Mouse (Mus musculus): ENCODE results near the gene Sorl1. TPM values are rescaled to one million over a fixed set of nuclear protein-coding genes. Genes with fewer than 3 reads are reported as not detected.

The Sorl1 gene
- polyA plus RNA-seq, 2 experiments, result 7.9 to 8.2 TPM

DNA sequence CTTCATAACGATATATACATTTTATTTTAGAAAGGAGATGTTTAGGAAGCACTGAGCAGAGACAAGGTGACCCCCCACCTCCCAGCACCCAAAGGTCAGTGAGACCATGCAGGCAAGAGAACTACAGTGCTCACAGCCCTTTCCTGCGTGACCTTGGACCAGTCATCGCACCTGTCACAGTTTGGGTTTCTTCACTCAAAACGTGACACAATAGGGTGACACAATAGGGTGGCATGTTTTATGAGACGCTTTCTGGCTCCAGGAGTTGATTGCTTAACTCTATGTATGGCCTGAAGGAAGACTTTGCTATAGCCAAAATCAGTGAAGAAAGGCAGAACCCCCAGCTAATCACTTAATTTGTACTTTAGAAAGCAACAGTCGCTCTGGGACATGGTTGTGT is 1.7 kb downstream of the Sorl1 start:
- Histone ChIP-seq H3K27me3 (ENCODE audit: control insufficient read depth, insufficient read depth, low read length) (no peaks in the 10 kb centered on the region; the same call in 1 of the 2 replicates), H3K9ac (ENCODE audit: low read depth, low read length, severe bottlenecking) (no peak overlapping the region), H3K4me1 (ENCODE audit: control insufficient read depth, insufficient read depth, low read length) (peaks cover 7% of the 10 kb centered on the region), H3K4me2 (replicated peaks; ENCODE audit: low read depth, low read length, severe bottlenecking) (0 out of 2 replicates have a peak overlapping the region, but pooled peaks have one; percentile 97), H3K27ac (replicated peaks; ENCODE audit: low read depth, low read length) (no peak overlapping the region), H3K4me3 (replicated peaks; ENCODE audit: low read length) (no peak overlapping the region), H3K36me3 (ENCODE audit: control insufficient read depth, insufficient read depth, low read length) (no peaks in the 10 kb centered on the region), H3K9me3 (ENCODE audit: control insufficient read depth, low read length) (no peaks in the 10 kb centered on the region)
- DNase-seq (ENCODE audit: low spot score) (no peak), ATAC-seq (ENCODE audit: low FRiP score, low read depth) (no peak)
- no peak for TF ChIP-seq POLR2A (IDR thresholded peaks at IDR 0.05; ENCODE audit: borderline replicate concordance, extremely low read depth, insufficient read depth, insufficient read length)
- 80% methylated on average over 6 of the region's 6 CpGs for WGBS

DNA sequence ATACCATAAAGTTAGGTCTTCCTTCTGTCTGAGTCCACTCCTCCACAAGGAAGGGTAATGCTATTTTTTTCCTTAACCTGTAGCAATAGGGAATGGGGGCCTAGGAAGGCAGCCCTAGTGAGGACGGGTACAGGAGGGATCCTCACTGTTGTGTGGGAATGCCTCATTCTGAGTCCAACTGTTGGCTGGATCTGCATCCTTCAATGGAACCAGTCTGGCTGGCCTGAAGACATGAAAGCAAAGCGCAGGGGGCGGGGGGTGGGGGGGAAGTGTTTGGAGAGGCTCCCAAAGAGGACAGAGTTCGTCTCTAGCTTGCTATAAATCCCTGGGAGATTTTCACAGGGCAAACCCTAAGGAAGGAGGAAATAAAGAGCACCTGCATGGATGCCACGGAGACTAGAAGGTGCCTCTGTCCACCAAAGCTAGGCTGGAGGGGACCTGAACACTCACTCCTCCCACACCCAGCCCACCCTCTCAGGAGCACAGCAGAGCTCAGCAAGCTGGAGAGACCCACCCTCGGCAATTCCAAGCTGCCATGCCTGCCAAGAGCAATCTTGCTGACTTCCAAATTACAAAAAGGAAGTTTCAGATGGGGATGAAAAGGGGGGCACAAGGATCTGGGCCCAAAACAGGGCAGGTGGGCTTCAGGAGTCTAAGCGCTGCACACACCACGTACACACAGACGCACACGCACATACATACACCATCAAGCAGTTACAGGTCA is 2.3 kb downstream of the Sorl1 start:
- DNase-seq (ENCODE audit: low spot score) (no peak), ATAC-seq (ENCODE audit: low FRiP score, low read depth) (no peak)
- Histone ChIP-seq H3K4me3 (replicated peaks; ENCODE audit: low read length) (no peak overlapping the region), H3K9me3 (ENCODE audit: control insufficient read depth, low read length) (no peaks in the 10 kb centered on the region), H3K36me3 (ENCODE audit: control insufficient read depth, insufficient read depth, low read length) (no peaks in the 10 kb centered on the region), H3K27me3 (ENCODE audit: control insufficient read depth, insufficient read depth, low read length) (no peaks in the 10 kb centered on the region; the same call in 1 of the 2 replicates), H3K27ac (replicated peaks; ENCODE audit: low read depth, low read length) (no peak overlapping the region), H3K4me1 (ENCODE audit: control insufficient read depth, insufficient read depth, low read length) (peaks cover 7% of the 10 kb centered on the region), H3K4me2 (replicated peaks; ENCODE audit: low read depth, low read length, severe bottlenecking) (no peak overlapping the region), H3K9ac (ENCODE audit: low read depth, low read length, severe bottlenecking) (no peak overlapping the region)
- 61% methylated on average over 10 of the region's 10 CpGs for WGBS
- no peak for TF ChIP-seq POLR2A (IDR thresholded peaks at IDR 0.05; ENCODE audit: borderline replicate concordance, extremely low read depth, insufficient read depth, insufficient read length)

DNA sequence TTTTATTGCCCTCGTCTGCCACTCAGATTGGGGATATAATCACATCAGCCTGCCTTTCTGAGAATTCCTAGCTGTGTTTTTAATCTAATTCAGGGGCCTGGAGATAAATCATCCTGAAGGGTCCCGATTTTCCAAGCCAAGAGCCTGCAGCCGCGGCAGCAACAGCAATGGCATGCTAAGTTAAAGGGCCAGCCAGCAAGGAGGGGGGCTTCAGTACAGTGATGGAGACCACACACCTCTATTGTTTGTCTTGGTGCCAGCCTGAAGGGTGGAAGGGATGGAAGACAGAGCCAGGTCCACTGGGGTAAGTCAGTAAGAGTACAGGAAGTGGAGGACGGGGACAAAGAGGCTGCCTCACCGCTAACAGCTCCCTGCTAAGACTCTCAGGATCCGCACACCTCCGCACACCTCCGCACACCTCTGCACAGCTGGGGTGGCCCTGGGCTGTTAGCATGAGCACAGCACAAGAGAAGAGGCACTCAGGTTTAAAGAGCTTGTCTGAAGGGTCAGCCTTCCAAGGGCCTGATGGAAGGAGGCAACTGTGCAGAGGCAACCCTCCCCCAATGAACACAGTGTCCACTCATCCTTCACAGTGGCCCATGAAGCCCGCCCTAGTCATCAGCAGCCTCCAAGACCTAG is 7.6 kb downstream of the Sorl1 start:
- Histone ChIP-seq H3K9ac (ENCODE audit: low read depth, low read length, severe bottlenecking) (no peak overlapping the region), H3K27ac (replicated peaks; ENCODE audit: low read depth, low read length) (no peak overlapping the region), H3K36me3 (ENCODE audit: control insufficient read depth, insufficient read depth, low read length) (no peaks in the 10 kb centered on the region), H3K4me1 (ENCODE audit: control insufficient read depth, insufficient read depth, low read length) (peaks cover 20% of the 10 kb centered on the region), H3K27me3 (ENCODE audit: control insufficient read depth, insufficient read depth, low read length) (no peaks in the 10 kb centered on the region), H3K4me2 (replicated peaks; ENCODE audit: low read depth, low read length, severe bottlenecking) (no peak overlapping the region), H3K4me3 (replicated peaks; ENCODE audit: low read length) (no peak overlapping the region), H3K9me3 (ENCODE audit: control insufficient read depth, low read length) (no peaks in the 10 kb centered on the region)
- no peak for TF ChIP-seq POLR2A (IDR thresholded peaks at IDR 0.05; ENCODE audit: borderline replicate concordance, extremely low read depth, insufficient read depth, insufficient read length)
- DNase-seq (ENCODE audit: low spot score) (peak; percentile 8), ATAC-seq (ENCODE audit: low FRiP score, low read depth) (no peak)
- 50% methylated on average over 10 of the region's 10 CpGs for WGBS

DNA sequence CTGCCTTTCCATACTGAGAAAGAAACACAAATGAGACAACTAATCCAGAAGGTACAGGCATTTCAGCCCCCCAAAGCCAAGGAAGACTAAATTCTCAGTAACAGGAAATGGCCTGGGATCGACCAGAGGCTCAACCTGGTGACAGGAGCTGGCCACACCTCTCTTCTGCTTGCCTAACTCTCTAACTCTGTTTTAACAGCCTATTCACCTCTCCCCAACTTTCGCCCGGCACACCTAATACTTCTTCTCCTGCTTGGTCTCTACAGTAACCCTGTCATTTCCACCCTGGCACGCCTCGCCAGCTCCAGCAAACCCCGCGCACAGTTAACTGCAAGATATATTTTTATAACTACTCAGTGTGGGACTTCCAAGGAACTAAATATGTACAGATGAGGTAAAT is 9.0 kb downstream of the Sorl1 start:
- ATAC-seq (ENCODE audit: low FRiP score, low read depth), result no peak

DNA sequence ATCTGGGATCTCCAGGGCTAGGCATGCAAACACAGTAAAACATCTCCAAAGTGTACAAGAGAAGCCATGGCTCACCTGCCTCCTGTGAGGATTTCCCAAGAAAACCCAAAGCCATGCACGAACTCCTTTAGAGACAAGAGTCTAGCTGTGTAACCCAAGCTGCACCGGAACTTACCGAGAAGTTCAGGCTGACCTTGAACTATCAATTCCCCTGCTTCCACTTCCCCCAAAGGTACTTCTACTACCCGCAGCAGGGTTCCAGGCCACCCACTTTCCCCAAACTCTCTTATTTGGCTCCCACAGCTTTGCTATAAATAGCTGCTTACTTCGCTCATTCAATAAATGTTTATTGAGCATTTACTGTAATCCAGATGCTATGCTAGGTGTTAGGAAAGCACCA is 10.8 kb downstream of the Sorl1 start:
- no peak for TF ChIP-seq POLR2A (IDR thresholded peaks at IDR 0.05; ENCODE audit: borderline replicate concordance, extremely low read depth, insufficient read depth, insufficient read length)
- no peaks in the 10 kb centered on the region for H3K27me3 ChIP-seq (ENCODE audit: control insufficient read depth, insufficient read depth, low read length)
- peaks cover 24% of the 10 kb centered on the region for H3K4me1 ChIP-seq (ENCODE audit: control insufficient read depth, insufficient read depth, low read length)
- no peak overlapping the region for H3K4me3 ChIP-seq (replicated peaks; ENCODE audit: low read length)
- no peaks in the 10 kb centered on the region for H3K36me3 ChIP-seq (ENCODE audit: control insufficient read depth, insufficient read depth, low read length)
- H3K9ac ChIP-seq (ENCODE audit: low read depth, low read length, severe bottlenecking), result no peak overlapping the region
- H3K4me2 ChIP-seq (replicated peaks; ENCODE audit: low read depth, low read length, severe bottlenecking), result no peak overlapping the region
- ATAC-seq (ENCODE audit: low FRiP score, low read depth) (no peak), DNase-seq (ENCODE audit: low spot score) (no peak)
- whole genome bisulfite sequencing, result 58% methylated on average over 5 of the region's 5 CpGs
- H3K9me3 ChIP-seq (ENCODE audit: control insufficient read depth, low read length), result no peaks in the 10 kb centered on the region
- no peak overlapping the region for H3K27ac ChIP-seq (replicated peaks; ENCODE audit: low read depth, low read length)

More for the DNA sequence above, 9.0 kb downstream of the Sorl1 start:
- Histone ChIP-seq H3K27me3 (ENCODE audit: control insufficient read depth, insufficient read depth, low read length) (no peaks in the 10 kb centered on the region), H3K9ac (ENCODE audit: low read depth, low read length, severe bottlenecking) (no peak overlapping the region), H3K4me1 (ENCODE audit: control insufficient read depth, insufficient read depth, low read length) (peaks cover 20% of the 10 kb centered on the region), H3K9me3 (ENCODE audit: control insufficient read depth, low read length) (no peaks in the 10 kb centered on the region), H3K4me3 (replicated peaks; ENCODE audit: low read length) (no peak overlapping the region), H3K36me3 (ENCODE audit: control insufficient read depth, insufficient read depth, low read length) (no peaks in the 10 kb centered on the region), H3K4me2 (replicated peaks; ENCODE audit: low read depth, low read length, severe bottlenecking) (no peak overlapping the region), H3K27ac (replicated peaks; ENCODE audit: low read depth, low read length) (no peak overlapping the region)
- DNase-seq (ENCODE audit: low spot score), result no peak
- 46% methylated on average over 7 of the region's 7 CpGs for WGBS
- no peak for TF ChIP-seq POLR2A (IDR thresholded peaks at IDR 0.05; ENCODE audit: borderline replicate concordance, extremely low read depth, insufficient read depth, insufficient read length)
